Mouse (Mus musculus) myocyte (in vitro differentiated cells): Measurements from ENCODE around the gene Robo1.

Experiments
- CEBPB ChIP-seq: IDR thresholded peaks from 2 replicates; pipeline ENCODE4 v1.6.1; 2011; ENCODE audit warnings: mild to moderate bottlenecking, moderate library complexity; ENCODE audit not compliant: poor library complexity, insufficient read depth, severe bottlenecking
- POLR2A ChIP-seq: IDR thresholded peaks from one replicate; pipeline ENCODE4 v1.6.1; 2011; ENCODE audit warnings: low read depth, mild to moderate bottlenecking, control low read depth, moderate library complexity; ENCODE audit not compliant: insufficient read length
- SRF ChIP-seq: IDR thresholded peaks from one replicate; pipeline ENCODE4 v1.6.1; 2011; ENCODE audit warnings: low read depth; ENCODE audit not compliant: control insufficient read depth, insufficient read length
- USF1 ChIP-seq: IDR thresholded peaks from one replicate; pipeline ENCODE4 v1.6.1; 2011; ENCODE audit warnings: low read depth, mild to moderate bottlenecking, control low read depth, moderate library complexity

- no peak for TF ChIP-seq POLR2A
- TF ChIP-seq SRF, result no peak
- TF ChIP-seq USF1, result no peak
- TF ChIP-seq CEBPB, result no peak
Observed at GRCm38 (mm10) chr16:72533900-72534571, 225.9 kb downstream of the Robo1 start.
